Mouse (Mus musculus): Measurements from ENCODE around the gene Atp5k. TPM values are rescaled to one million over a fixed set of nuclear protein-coding genes. Genes with fewer than 3 reads are reported as not detected.

Atp5k gene
- total RNA-seq, 2 experiments from 2014 or later: 230 to 258 TPM

DNA sequence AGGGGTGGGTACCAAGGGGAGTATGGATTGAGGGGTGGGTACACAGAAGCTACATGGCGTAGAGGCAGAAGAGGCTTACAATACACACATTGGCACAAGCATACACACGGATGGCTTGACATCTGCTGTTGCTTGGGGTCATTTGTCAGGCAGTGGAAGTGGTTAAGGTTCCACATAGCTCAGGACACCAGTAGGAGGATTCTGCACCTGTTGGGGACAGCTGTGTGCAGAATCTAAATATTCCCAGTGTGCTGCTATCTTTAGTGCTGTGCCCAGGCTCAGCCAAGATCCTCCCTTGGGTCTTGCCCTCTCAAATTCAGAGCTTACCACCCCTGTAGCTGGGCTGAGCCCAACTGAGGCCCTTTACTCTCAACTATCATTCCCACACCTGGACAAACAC lies 1.9 kb upstream of the Atp5k start:
- no peak for DNase-seq (ENCODE audit: low spot score in 2 of 2)
- intact Hi-C loops (cut with DNase I): no loop called here

DNA sequence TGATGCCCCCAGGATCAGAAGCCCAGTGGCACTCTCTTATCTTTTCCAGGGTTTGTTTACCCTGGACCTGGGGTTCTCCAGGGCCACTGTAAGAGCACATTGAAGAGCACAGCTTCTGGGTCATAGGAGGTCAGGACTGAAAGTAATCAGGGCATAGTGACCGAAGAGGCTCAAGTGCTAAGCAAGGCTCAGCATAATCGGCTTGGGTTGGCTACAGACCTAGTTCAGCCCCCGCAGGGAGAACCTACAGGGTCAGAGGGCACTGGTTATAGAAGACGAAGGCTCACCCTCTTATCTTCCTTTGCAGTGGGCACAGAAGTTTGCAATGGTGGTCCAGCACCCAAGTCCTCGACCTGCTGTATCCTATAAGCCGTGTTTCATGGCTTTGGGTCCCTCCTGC lies 3.1 kb downstream of the Atp5k start:
- intact Hi-C loops (cut with DNase I): loop anchor here (5.0 kb wide), 1 partner anchor 64 kb away; the partner anchor contains the start of gene Gm42517
- DNase-seq (ENCODE audit: low spot score in 2 of 2): no peak

DNA sequence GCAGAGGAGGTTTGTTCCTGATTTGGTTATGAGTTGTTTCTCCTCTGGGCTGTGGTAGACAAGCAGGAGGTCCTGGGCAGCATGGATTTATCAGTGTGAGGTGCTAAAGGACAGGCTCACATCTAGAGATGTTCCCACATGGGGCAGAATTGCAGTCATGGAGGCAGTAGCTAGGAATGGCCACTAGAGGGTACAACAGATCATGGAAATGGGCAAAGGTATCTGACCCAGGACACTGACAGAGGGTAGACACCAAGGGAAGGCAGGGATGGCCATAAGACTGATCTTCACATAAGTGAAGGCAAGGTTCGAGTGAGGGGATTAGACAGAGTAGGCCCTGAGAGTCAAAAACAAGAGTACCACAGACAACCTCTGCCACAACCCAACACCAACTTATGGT lies 7.1 kb downstream of the Atp5k start:
- intact Hi-C loops (cut with DNase I): loop anchor here (5.0 kb wide), 1 partner anchor 240 kb away; the partner anchor contains the start of gene Dgkq
- DNase-seq (ENCODE audit: low spot score in 2 of 2): peak; percentile 23 to 34

DNA sequence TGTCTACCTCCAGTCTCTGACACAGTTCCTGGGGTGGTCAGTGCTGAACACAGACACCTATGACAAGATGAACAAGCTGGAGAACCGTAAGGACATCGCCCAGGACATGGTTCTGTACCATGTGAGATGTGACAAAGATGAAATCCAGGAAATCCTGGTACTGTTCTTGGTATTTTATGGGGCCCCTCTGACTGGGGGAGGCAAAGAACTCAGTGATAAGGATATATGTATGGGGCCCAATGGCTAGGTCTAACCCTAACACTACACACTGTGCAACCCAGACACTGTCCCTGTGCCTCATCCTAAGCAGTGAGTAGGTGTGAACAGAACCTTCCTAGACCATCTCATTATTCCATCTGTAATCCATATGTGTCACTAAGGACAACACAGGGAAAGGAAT lies 10.8 kb downstream of the Atp5k start:
- no peak for DNase-seq (ENCODE audit: low spot score in 2 of 2)
- intact Hi-C loops (cut with DNase I): no loop called here

DNA sequence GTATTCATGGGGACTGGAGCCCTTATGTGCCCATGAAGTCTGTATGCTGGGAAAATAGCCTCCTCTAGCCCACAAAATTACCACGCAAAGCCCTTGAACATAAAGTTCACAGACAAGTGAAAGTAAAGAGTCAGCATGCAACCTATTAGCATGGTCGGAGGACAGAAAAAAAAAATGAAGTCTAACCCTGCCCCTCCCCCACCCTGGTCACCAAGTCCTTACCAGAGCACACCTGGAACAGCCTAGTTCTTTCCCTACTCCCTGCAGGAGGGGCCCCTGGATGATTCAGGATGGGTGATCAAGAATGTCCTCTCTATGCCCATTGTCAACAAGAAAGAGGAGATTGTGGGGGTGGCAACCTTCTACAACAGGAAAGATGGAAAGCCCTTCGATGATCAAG lies 11.5 kb downstream of the Atp5k start:
- intact Hi-C loops (cut with DNase I): no loop called here
- DNase-seq (ENCODE audit: low spot score in 2 of 2): no peak

DNA sequence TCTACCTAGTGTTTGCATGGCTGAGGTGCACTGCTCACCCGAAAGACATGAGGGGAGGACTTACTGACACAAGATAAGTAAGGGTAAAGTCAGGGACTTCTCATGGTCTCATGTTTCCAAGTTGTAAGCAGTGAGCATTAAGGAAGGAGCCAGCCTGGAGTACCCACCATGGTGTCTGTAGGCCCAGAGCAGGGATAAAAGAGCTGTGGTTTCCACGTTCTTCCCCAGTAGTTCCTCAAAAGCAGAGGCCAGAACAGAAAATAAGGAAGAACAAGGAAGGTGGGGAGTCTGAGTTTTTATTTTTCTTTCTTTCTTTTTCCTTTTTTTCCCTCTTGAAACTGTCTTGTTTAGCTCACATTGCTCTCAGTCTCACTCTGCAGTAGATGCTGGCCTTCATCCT lies 19.5 kb downstream of the Atp5k start:
- DNase-seq (ENCODE audit: low spot score in 2 of 2): no peak
- intact Hi-C loops (cut with DNase I): no loop called here

DNA sequence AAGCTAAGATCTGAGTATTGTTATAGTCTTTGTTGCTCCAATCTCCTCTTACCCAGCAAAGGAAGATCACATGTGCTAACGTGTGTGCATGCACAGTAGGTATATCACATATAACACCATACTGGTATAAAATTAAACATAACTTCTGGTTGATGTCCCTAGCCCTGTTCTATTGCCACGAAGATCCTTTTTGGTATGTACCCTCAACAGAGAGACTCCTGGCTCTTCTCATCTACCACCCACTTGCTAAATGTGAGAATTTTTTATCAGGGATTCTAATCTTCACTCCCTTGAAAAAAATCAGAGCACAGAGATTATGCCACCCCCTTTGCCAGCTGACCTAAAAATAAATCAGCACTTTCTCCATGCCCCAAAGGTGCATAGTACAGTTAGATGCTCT lies 27.3 kb downstream of the Atp5k start:
- intact Hi-C loops (cut with DNase I): no loop called here

DNA sequence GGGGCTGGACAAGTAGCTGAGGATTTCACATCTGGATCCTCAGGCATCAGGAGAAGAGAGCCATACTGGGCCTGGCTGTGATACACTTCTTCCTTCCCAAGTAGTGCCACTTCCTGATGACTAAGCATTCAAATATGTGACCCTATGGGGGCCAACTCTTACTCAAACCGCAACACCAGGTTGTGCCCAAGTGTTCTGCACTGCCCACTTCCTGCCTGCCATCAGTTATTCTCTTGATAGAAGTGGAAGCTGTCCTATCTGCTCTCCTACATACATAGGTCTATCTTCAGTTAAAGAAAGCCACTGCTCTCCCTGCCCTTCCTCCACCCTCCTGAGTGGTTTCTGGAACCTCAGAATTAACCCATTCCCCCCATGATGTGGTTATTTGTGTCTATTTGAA lies 28.8 kb downstream of the Atp5k start:
- DNase-seq (ENCODE audit: low spot score in 2 of 2): no peak

More for the DNA sequence above, 27.3 kb downstream of the Atp5k start:
- no peak for DNase-seq (ENCODE audit: low spot score in 2 of 2)

DNA sequence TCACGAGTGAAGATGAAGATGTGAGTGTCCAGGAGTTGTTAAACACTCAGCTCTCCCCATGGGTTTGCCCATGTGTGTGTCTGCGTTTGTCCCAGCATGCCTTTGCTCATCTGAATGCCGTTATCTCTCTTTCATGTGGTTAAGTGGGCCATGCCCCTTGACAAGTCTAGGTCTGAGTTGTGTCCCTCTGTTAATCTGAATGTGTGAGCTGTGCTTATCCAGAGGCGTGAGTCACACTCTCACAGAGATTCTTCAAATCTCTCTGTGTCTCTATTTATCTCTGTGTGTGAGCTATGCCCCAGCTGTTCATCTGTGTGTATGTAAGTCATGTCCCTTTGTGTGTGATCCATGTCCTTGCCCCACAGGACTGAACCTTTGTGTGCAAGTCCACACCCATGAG lies 30.8 kb downstream of the Atp5k start:
- intact Hi-C loops (cut with DNase I): no loop called here
- DNase-seq (ENCODE audit: low spot score in 2 of 2): no peak

More for the DNA sequence above, 28.8 kb downstream of the Atp5k start:
- intact Hi-C loops (cut with DNase I): no loop called here

DNA sequence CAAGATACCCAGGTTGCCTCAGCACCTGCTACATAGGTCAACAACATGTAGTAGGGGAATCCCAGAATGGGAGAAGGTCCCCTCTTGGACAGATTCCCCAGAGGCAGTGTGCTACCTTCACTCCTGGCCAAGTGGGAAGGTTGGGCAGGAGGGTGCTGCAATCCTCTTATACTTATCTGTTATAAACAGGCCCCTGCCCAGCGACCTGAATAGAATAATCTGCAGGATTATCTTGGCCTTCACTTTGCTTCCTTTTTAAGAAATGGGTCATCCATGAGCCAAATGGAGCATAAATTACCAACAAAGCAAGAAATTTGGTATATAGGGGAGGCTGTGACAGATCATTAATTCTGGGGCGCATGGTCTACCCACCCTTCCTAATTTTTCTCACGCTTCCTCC lies 44.5 kb downstream of the Atp5k start:
- intact Hi-C loops (cut with DNase I): no loop called here
- no peak for DNase-seq (ENCODE audit: low spot score in 2 of 2)

DNA sequence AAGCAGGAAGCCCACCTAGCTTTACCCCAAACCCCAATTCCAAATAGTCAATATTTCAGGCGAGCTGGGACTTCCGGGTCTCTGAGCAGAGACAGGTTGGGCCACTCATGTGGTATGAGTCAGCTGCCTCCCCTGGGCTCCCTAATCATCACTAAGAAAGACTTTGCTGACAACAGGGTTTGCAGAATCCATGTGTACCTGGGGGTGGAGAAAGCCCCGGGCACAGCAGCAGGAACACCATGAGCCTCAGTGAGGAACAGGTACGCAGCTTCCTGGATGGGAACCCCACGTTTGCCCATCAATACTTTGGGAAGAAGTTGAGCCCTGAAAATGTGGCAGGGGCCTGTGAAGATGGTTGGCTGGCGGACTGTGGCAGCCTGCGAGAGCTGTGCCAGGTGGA lies 46.0 kb downstream of the Atp5k start, which contains the start of gene Pde6b:
Gene Pde6b (plus strand): TSS at position 191 of the 400 bp plus-strand sequence.
- intact Hi-C loops (cut with DNase I): no loop called here
- DNase-seq (ENCODE audit: low spot score in 2 of 2): no peak

DNA sequence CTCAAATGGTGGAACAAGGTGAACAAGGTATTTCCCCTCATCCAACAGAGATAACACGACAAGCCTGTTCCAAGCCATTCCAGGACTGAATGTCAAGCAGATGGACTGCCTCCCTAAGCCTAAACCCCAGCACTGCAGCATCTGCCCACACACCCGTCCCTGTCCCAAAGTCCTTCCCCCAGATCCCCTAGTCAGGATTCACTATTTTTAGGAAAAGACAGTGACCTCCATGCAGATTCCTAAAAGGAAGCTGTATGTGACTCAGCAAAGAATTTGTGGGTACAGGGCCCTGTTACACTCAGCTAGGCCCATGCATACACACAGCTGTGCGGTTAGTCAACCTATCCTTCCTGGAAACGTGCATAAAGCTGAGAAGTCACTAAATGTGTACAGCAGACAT lies 47.8 kb downstream of the Atp5k start:
- DNase-seq (ENCODE audit: low spot score in 2 of 2): peak; percentile 29 to 30

DNA sequence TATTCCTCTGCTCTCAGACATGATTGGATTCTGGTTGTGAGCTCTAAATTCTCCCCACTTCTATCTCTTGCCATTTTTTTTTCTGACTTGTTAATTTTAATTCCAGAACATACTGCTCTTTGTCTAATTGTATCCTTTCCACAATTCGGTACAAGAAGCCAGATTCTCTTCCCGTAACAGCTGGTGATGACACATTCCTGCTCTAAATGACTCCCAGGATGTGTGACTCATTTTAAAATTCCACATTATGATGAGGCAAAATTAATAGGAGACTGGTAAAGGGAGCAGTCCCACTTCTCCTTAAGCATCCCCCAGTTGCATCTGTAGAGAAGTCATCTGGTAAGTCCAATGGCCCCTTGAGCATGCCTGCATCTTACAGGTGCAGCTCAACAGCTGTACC lies 48.6 kb downstream of the Atp5k start:
- intact Hi-C loops (cut with DNase I): no loop called here
- peak; percentile 24 to 34 for DNase-seq (ENCODE audit: low spot score in 2 of 2)

More for the DNA sequence above, 47.8 kb downstream of the Atp5k start:
- intact Hi-C loops (cut with DNase I): no loop called here

Other genes with a start within 250 kb of the Atp5k start
- gene Dr1, start 165.6 kb downstream of the Atp5k start, total RNA-seq (2021): 10 to 100 TPM; 32.0 to 32.2 TPM
- gene Pigg, start 121.8 kb downstream of the Atp5k start, total RNA-seq (2021): 10 to 100 TPM; 10.8 to 13.2 TPM
- gene Gm42517, start 66.5 kb downstream of the Atp5k start, total RNA-seq (2021): 10 to 100 TPM; 62.2 to 69.6 TPM
- under 1 TPM; 0.30 to 0.36 TPM for gene Pde6b, start 46.1 kb downstream of the Atp5k start, total RNA-seq (2021)
- under 1 TPM; 0.94 to 0.97 TPM for gene Mfsd7a, start 14.4 kb upstream of the Atp5k start, total RNA-seq (2021)
- 10 to 100 TPM; 51.8 to 56.5 TPM for gene Pcgf3, start 26.8 kb upstream of the Atp5k start, total RNA-seq (2021)
- gene Cplx1, start 115.6 kb upstream of the Atp5k start, total RNA-seq (2021): 100 to 1,000 TPM; 644 to 792 TPM
- 10 to 100 TPM; 98.1 to 98.8 TPM for gene Gak, start 195.3 kb upstream of the Atp5k start, total RNA-seq (2021)
- gene Tmem175, start 195.3 kb upstream of the Atp5k start, total RNA-seq (2021): 10 to 100 TPM; 40.7 to 41.4 TPM
- 10 to 100 TPM; 13.8 to 18.8 TPM for gene Idua, start 225.9 kb upstream of the Atp5k start, total RNA-seq (2021)
- gene Dgkq, start 235.2 kb upstream of the Atp5k start, total RNA-seq (2021): 10 to 100 TPM; 40.5 to 57.7 TPM
- under 1 TPM; 0.93 to 0.94 TPM for gene Slc26a1, start 241.1 kb upstream of the Atp5k start, total RNA-seq (2021)

All from left cerebral cortex, postnatal 36 days (tissue).